ENCODE assay signal across 7 mouse cellular contexts in the genomic region with DNA sequence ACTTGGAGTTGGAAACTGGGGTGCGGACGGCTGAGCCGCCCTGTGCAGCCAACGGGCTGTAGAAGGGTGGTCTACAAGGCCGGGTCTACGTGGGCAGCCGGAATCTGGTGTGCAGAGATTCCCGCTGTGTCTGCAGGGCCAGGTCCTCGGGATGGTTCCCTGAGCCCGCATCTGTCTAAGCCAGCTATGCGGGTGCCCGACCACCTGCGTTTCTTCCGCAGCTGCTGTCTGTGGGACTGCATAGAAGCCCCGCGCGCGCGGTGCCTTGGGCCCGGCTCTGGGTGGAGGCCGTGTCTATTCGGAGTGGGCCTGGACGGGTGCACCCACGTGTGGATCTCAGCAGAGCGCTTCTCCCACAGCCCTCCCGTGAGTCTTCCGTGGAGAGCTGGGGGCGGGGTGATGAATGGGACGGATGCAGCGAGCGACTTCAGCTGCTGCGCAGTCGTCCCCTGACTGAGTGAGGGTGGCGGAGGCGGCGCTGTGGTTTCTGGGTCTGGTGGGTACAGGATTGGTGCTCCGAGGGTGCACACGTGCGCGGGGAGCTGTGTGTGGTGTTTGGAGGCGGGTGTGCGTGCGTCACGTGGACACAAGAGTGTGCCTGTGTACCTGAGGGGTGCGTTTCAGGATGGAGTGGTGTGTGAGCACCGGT. TPM values are rescaled to one million over a fixed set of nuclear protein-coding genes. Genes with fewer than 3 reads are reported as not detected.
DNase-seq lines count a peak whose midpoint lies in the region; ATAC-seq and TF ChIP-seq lines count a peak whose summit lies in the region.

No protein-coding gene starts in this region.

- H3K79me2 ChIP-seq in MEL (ENCODE audit: control insufficient read depth, insufficient read depth, low read length, poor library complexity) = no peaks in the 10 kb centered on the region; the same call in 1 of the 2 replicates

- peaks cover 3 to 9% of the 10 kb centered on the region in 2 experiments for H3K4me1 ChIP-seq in MEL (ENCODE audit: control insufficient read depth in 1 of 2, insufficient read depth in 2 of 2, low read length in 2 of 2)
- H3K4me1 ChIP-seq in bone marrow, adult 2 months (ENCODE audit: control insufficient read depth, insufficient read depth, low read length) = peaks cover 10% of the 10 kb centered on the region
- peaks cover 17% of the 10 kb centered on the region for H3K4me1 ChIP-seq in embryonic fibroblast, embryonic 13.5 days (ENCODE audit: control insufficient read depth, insufficient read depth, low read length)
- peaks cover 36% of the 10 kb centered on the region for H3K4me1 ChIP-seq in hindbrain, embryonic 15.5 days (replicated peaks)

- H3K27ac ChIP-seq in MEL (ENCODE audit: control insufficient read depth, low read depth, low read length) = no peak overlapping the region
- H3K27ac ChIP-seq in bone marrow, adult 2 months (ENCODE audit: control insufficient read depth, insufficient read depth, low read depth, low read length, poor library complexity) = no peak overlapping the region
- H3K27ac ChIP-seq in embryonic fibroblast, embryonic 13.5 days (ENCODE audit: insufficient read depth, low read length) = no peak overlapping the region
- peak overlapping the region; percentile 80 for H3K27ac ChIP-seq in hindbrain, embryonic 15.5 days (replicated peaks)

- no peaks in the 10 kb centered on the region for H3K9me3 ChIP-seq in MEL (replicated peaks; ENCODE audit: insufficient read depth, low read length)
- no peaks in the 10 kb centered on the region for H3K9me3 ChIP-seq in hindbrain, embryonic 15.5 days

- TF ChIP-seq RAD21 in MEL (IDR thresholded peaks at IDR 0.05; ENCODE audit: low read depth, low read length) = no peak

- no peak for TF ChIP-seq EP300 in MEL (IDR thresholded peaks at IDR 0.05; ENCODE audit: low read depth in 1 of 2, low read length in 2 of 2)

- intact Hi-C loops in left cerebral cortex, postnatal 14 days (cut with DNase I) = no loop called here

- TF ChIP-seq POLR2A in MEL (IDR thresholded peaks at IDR 0.05; ENCODE audit: control insufficient read depth in 1 of 2, insufficient read depth in 1 of 2, low read depth in 1 of 2, low read length in 2 of 2, poor library complexity in 1 of 2) = peak in 1 of 2 experiments; percentile 39; a peak in 2 of 4 replicates
- TF ChIP-seq POLR2A in bone marrow, adult 2 months (IDR thresholded peaks at IDR 0.05; ENCODE audit: borderline replicate concordance, control insufficient read depth, low read depth, low read length) = no peak
- TF ChIP-seq POLR2A in embryonic fibroblast, embryonic 13.5 days (IDR thresholded peaks at IDR 0.05; ENCODE audit: low read depth, low read length) = no peak

- no peaks in the 10 kb centered on the region for H3K27me3 ChIP-seq in MEL (ENCODE audit: control insufficient read depth in 1 of 2, insufficient read depth in 2 of 2, low read length in 2 of 2)
- H3K27me3 ChIP-seq in hindbrain, embryonic 15.5 days = peaks cover 10% of the 10 kb centered on the region; the same call in 1 of the 2 replicates

- H3K36me3 ChIP-seq in MEL (ENCODE audit: control insufficient read depth in 1 of 2, insufficient read depth in 2 of 2, low read length in 2 of 2) = no peaks in the 10 kb centered on the region; a peak in 1 of 4 replicates
- no peaks in the 10 kb centered on the region for H3K36me3 ChIP-seq in hindbrain, embryonic 15.5 days

- peak overlapping the region; percentile 57 for H3K9ac ChIP-seq in MEL (ENCODE audit: control insufficient read depth, low read depth, low read length, poor library complexity, severe bottlenecking)
- H3K9ac ChIP-seq in hindbrain, embryonic 15.5 days = peak overlapping the region; percentile 76

- peak; percentile 68 for ATAC-seq in hindbrain, embryonic 15.5 days (ENCODE audit: low FRiP score, low read depth)
- peak; percentile 47 for ATAC-seq in megakaryocyte progenitor cell, adult 5-6 weeks (replicated peaks; ENCODE audit: poor library complexity)

- TF ChIP-seq CTCF in MEL (IDR thresholded peaks at IDR 0.05 in 2 of 3, conservative IDR thresholded peaks at IDR 0.05 in 1 of 3; ENCODE audit: control insufficient read depth in 1 of 3, insufficient read depth in 1 of 3, low read depth in 2 of 3, low read length in 3 of 3, poor library complexity in 1 of 3, severe bottlenecking in 1 of 3) = no peak
- no peak for TF ChIP-seq CTCF in bone marrow, adult 2 months (IDR thresholded peaks at IDR 0.05; ENCODE audit: control insufficient read depth, insufficient read depth, low read length)
- TF ChIP-seq CTCF in embryonic fibroblast, embryonic 13.5 days (IDR thresholded peaks at IDR 0.05; ENCODE audit: borderline replicate concordance, insufficient read depth, low read length) = no peak

- H3K4me2 ChIP-seq in hindbrain, embryonic 15.5 days = peak overlapping the region; percentile 94

- WGBS in bone marrow, adult 2 months = under 1% methylated on average over 46 of the region's 46 CpGs
- 1% methylated on average over 45 of the region's 46 CpGs for WGBS in hindbrain, embryonic 15.5 days

- H3K4me3 ChIP-seq in MEL (ENCODE audit: control insufficient read depth in 1 of 2, insufficient read depth in 1 of 2, low read depth in 2 of 2, low read length in 2 of 2) = peak overlapping the region; percentile 67 to 92
- H3K4me3 ChIP-seq in bone marrow, adult 2 months (replicated peaks; ENCODE audit: control insufficient read depth, low read depth, low read length) = peak overlapping the region; percentile 56
- peak overlapping the region; percentile 58 for H3K4me3 ChIP-seq in embryonic fibroblast, embryonic 13.5 days (ENCODE audit: insufficient read depth, low read length)
- H3K4me3 ChIP-seq in hindbrain, embryonic 15.5 days = peak overlapping the region; percentile 84

- DNase-seq in MEL (ENCODE audit: low read depth, low spot score) = peak; percentile 72
- peak; percentile 85 to 92 for DNase-seq in left cerebral cortex, postnatal 14 days (ENCODE audit: low spot score in 2 of 2)
- DNase-seq in spleen, adult 12 weeks (ENCODE audit: low spot score) = peak; percentile 48

TF ChIP-seq in MEL, 35 proteins besides CTCF, POLR2A, EP300 and RAD21 (continues in another document):
- TF ChIP-seq POLR2AphosphoS5 (IDR thresholded peaks at IDR 0.05; ENCODE audit: borderline replicate concordance, low read depth, low read length) = no peak
- TF ChIP-seq TCF12 (IDR thresholded peaks at IDR 0.05; ENCODE audit: low read depth, low read length) = 0 out of 2 replicates have a peak, but pooled peaks have one; percentile 16
- no peak for TF ChIP-seq E2F4 (IDR thresholded peaks at IDR 0.05; ENCODE audit: borderline replicate concordance, low read depth, low read length)
- no peak for TF ChIP-seq TBP (IDR thresholded peaks at IDR 0.05; ENCODE audit: low read depth, low read length)
- no peak for TF ChIP-seq SMC3 (IDR thresholded peaks at IDR 0.05; ENCODE audit: low read depth, low read length)

RNA-seq across cellular contexts. Expression of a gene that starts 0.5 kb away (rescaled TPM):
- total RNA-seq in MEL (2012; rRNA removed) = 5.3 and 5.8 TPM in 2 replicates
- polyA plus RNA-seq in MEL (2012; ENCODE audit: insufficient read depth in 1 of 2, insufficient read length in 2 of 2, low read depth in 1 of 2, low replicate concordance in 2 of 2, missing spikeins in 1 of 2) = 1 to 10 TPM in 1 of 2 experiments, not detected in 1; 6.6 TPM
- polyA plus RNA-seq in bone marrow, adult 2 months (2011; ENCODE audit: insufficient read depth, insufficient read length, low replicate concordance, missing spikeins) = 3.3 and 8.7 TPM in 2 replicates
- 4.2 and 6.7 TPM in 2 replicates for polyA plus RNA-seq in embryonic fibroblast, embryonic 13.5 days (2011; ENCODE audit: insufficient read length, low read depth, missing spikeins)
- 32.2 and 32.4 TPM in 2 replicates for polyA plus RNA-seq in hindbrain, embryonic 15.5 days (2015; fragmentation: Nextera tagmentation; extraction: Ambion mirVana)
- 10 to 100 TPM; 47.2 to 53.4 TPM for total RNA-seq in left cerebral cortex, postnatal 14 days (2021)
- 0.35 and 0.59 TPM in 2 replicates for total RNA-seq in megakaryocyte progenitor cell, adult 5-6 weeks (2015)
- total RNA-seq in megakaryocyte progenitor cell, adult 5-6 weeks (2017) = 1.2 and 1.4 TPM in 2 replicates

RNA-seq across cellular contexts. Expression of a gene that starts 20.4 kb away (rescaled TPM):
- total RNA-seq in MEL (2012; rRNA removed) = 3.0 and 3.1 TPM in 2 replicates
- polyA plus RNA-seq in MEL (2012; ENCODE audit: insufficient read depth in 1 of 2, insufficient read length in 2 of 2, low read depth in 1 of 2, low replicate concordance in 2 of 2, missing spikeins in 1 of 2) = 1 to 10 TPM in 1 of 2 experiments, not detected in 1; 8.1 TPM
- 19.8 and 31.7 TPM in 2 replicates for polyA plus RNA-seq in bone marrow, adult 2 months (2011; ENCODE audit: insufficient read depth, insufficient read length, low replicate concordance, missing spikeins)
- polyA plus RNA-seq in embryonic fibroblast, embryonic 13.5 days (2011; ENCODE audit: insufficient read length, low read depth, missing spikeins) = not detected in 2 replicates
- polyA plus RNA-seq in hindbrain, embryonic 15.5 days (2015; fragmentation: Nextera tagmentation; extraction: Ambion mirVana) = 0.39 and 0.73 TPM in 2 replicates
- total RNA-seq in left cerebral cortex, postnatal 14 days (2021) = 1 to 10 TPM; 1.2 to 1.3 TPM
- 6.8 and 9.3 TPM in 2 replicates for total RNA-seq in megakaryocyte progenitor cell, adult 5-6 weeks (2015)
- 3.8 and 5.2 TPM in 2 replicates for total RNA-seq in megakaryocyte progenitor cell, adult 5-6 weeks (2017)

RNA-seq across cellular contexts. Expression of a gene that starts 28.3 kb away (rescaled TPM):
- total RNA-seq in MEL (2012; rRNA removed) = 9.3 and 9.6 TPM in 2 replicates
- 1 to 10 TPM in 1 of 2 experiments, not detected in 1; 8.4 TPM for polyA plus RNA-seq in MEL (2012; ENCODE audit: insufficient read depth in 1 of 2, insufficient read length in 2 of 2, low read depth in 1 of 2, low replicate concordance in 2 of 2, missing spikeins in 1 of 2)
- polyA plus RNA-seq in bone marrow, adult 2 months (2011; ENCODE audit: insufficient read depth, insufficient read length, low replicate concordance, missing spikeins) = 6.8 and 8.0 TPM in 2 replicates
- 10.2 and 11.1 TPM in 2 replicates for polyA plus RNA-seq in embryonic fibroblast, embryonic 13.5 days (2011; ENCODE audit: insufficient read length, low read depth, missing spikeins)
- polyA plus RNA-seq in hindbrain, embryonic 15.5 days (2015; fragmentation: Nextera tagmentation; extraction: Ambion mirVana) = 10.4 and 10.6 TPM in 2 replicates
- 1 to 10 TPM; 8.0 to 9.7 TPM for total RNA-seq in left cerebral cortex, postnatal 14 days (2021)
- total RNA-seq in megakaryocyte progenitor cell, adult 5-6 weeks (2015) = 9.6 and 10.2 TPM in 2 replicates
- total RNA-seq in megakaryocyte progenitor cell, adult 5-6 weeks (2017) = 12.7 and 15.1 TPM in 2 replicates

RNA-seq across cellular contexts. Expression of a gene that starts 58.3 kb away (rescaled TPM):
- total RNA-seq in MEL (2012; rRNA removed) = 10.7 and 16.4 TPM in 2 replicates
- 10 to 100 TPM in 1 of 2 experiments, not detected in 1; 49.9 TPM for polyA plus RNA-seq in MEL (2012; ENCODE audit: insufficient read depth in 1 of 2, insufficient read length in 2 of 2, low read depth in 1 of 2, low replicate concordance in 2 of 2, missing spikeins in 1 of 2)
- polyA plus RNA-seq in bone marrow, adult 2 months (2011; ENCODE audit: insufficient read depth, insufficient read length, low replicate concordance, missing spikeins) = 153 and 281 TPM in 2 replicates
- polyA plus RNA-seq in embryonic fibroblast, embryonic 13.5 days (2011; ENCODE audit: insufficient read length, low read depth, missing spikeins) = 0.30 TPM in 1 of 2 replicates, not detected in the other
- polyA plus RNA-seq in hindbrain, embryonic 15.5 days (2015; fragmentation: Nextera tagmentation; extraction: Ambion mirVana) = 1.6 and 2.5 TPM in 2 replicates
- total RNA-seq in left cerebral cortex, postnatal 14 days (2021) = 1 to 10 TPM; 7.9 to 8.5 TPM
- 52.1 and 63.7 TPM in 2 replicates for total RNA-seq in megakaryocyte progenitor cell, adult 5-6 weeks (2015)
- 74.9 and 82.5 TPM in 2 replicates for total RNA-seq in megakaryocyte progenitor cell, adult 5-6 weeks (2017)
